Mouse (Mus musculus): ENCODE measurements at regions not wholly inside any gene's neighbourhood (a gene's known extent, or its start where the extent isn't known, plus 50 kb on each side); places are given as distances from the start of the nearest gene placed in this dataset.
A peak's percentile ranks its signal among the peaks of the same experiment; 100 is the strongest.

DNA sequence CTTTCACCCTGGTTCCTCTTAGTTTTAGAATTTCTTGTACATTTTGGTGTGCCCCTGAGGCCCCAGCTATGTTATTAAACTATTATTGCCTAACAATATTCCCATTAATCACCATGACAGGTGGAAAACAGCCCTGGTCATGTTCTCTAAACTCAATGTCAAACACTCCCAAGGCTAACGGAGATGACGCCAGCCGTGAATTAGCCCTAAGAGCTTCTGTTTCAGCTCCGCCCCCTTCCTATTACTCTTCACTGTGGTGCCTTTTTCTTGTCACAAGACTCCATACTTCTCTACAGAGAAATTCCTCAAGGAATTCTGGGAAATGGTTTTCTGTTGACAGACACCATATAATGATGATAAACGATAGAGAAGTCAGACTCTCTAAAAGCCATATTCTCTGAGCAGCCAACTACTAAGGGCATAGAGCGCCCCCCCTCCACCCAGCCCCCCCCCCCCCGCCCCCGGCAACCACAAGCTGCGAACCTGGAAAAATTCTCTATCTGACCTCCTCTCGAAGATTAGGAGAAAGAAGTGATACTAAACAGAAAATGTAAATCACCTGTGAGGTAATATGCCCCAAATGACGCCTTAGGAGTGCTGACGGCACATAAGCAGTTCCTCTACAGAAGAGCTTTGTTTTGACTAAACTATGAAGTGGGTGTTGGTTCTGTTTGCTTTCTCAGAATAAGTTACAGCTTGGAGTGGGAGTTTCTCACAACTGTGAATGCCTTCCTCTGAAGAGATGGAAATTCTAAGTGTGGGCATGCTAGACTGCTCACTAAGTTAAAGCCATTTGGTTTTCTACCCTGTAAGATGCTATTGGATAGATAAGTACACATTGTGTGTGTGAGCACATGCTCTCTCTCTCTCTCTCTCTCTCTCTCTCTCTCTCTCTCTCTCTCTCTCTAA, 76.8 kb upstream of the Sfrp2 start:
- DNase-seq (ENCODE audit: low spot score in 2 of 2), result no peak

DNA sequence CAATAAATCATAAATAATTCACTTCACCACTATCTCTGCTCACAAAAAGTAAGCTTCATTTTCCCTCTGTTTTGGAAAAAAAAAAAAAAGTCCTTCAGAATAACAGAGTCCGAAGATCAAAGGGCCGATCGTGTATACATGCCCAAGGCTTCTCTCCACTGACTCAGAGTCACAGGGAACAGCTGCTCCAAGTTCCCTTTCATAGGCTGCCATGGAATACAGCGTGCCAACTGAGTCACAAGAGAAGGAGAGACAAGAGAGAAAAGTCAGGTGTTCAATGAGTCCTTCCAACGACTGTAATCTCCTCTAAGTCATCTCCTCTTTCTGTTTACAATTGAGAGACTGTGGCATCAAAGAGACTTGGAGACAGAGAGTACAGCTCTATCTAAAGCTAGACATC, 71.6 kb upstream of the Sfrp2 start:
- DNase-seq (ENCODE audit: low spot score in 2 of 2), result no peak

DNA sequence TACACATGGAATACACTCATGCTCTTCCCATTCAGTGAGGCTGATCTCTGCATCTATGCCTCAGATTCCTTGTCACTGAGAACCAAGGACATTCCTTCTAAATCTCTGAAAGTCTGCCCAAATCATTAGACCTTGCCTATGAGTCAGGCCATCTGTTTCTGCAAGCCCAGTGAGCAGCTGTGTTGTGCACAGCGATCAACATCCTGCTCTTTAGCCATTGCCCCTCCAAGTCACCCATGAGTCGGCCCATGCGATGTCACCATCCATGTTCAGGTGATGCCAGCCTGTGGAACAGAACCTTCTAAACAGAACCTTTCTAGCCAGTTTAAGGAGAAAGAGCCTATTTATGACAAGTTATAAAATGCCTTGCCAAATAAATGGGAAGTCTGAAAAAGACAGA, 66.4 kb upstream of the Sfrp2 start:
- DNase-seq (ENCODE audit: low spot score in 2 of 2), result no peak

DNA sequence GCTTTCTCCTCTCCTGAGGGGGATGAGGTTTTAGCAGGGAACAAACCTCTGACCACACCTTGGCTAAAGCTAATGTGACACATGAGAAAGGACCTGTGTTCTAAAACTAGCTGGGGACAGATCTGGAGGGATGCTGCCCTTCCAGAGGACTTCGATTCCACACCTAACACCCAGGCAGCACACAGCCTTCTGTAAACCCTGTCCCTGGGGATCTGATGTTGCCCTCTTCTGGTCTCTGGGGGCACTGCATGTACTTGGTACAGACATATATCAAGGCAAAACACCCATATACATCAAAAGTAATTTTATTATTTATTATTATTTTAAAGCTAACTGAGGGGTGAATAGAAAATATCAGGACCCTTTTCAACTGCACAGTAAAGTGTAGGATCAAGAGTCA, 65.0 kb upstream of the Sfrp2 start:
- DNase-seq (ENCODE audit: low spot score in 2 of 2), result peak; percentile 14 to 32

DNA sequence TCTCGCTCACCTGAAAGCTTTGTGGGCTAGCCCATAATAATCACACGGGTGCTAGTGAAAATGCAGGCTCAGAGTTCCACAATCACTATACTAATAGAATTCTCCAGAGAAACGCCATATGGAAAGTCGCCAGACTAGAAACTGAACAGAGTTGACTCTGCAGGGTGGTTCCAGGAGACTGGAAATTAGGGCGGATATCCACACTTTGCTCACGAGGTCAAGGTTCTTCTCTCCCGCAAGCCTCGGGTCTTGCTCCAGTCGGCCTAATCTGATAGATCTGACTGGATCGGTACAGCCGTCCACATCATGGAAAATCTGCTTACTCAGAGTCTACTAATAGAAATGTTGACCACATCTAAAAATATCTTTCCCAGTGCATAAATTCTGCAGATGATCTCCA, 61.6 kb upstream of the Sfrp2 start:
- no peak for DNase-seq (ENCODE audit: low spot score in 2 of 2)

DNA sequence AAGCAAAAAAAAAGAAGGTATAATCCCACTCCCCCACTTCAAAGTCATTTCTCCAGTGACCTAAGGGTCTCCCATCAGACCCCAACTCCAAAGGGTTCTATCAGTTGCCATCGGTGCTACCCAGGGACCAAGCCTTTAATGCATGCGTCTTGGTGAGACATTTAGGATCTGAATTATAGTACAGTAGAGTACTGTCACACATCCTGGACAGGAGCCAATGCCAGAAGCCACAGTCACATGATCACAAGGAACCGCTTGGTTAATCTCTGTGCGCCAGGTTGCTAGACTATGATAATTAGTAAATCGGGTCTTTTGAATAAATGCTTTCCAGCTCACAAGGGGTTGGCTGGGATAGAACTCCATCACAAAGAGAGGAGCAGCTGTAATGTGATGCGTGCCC, 60.9 kb upstream of the Sfrp2 start:
- no peak for DNase-seq (ENCODE audit: low spot score in 2 of 2)

DNA sequence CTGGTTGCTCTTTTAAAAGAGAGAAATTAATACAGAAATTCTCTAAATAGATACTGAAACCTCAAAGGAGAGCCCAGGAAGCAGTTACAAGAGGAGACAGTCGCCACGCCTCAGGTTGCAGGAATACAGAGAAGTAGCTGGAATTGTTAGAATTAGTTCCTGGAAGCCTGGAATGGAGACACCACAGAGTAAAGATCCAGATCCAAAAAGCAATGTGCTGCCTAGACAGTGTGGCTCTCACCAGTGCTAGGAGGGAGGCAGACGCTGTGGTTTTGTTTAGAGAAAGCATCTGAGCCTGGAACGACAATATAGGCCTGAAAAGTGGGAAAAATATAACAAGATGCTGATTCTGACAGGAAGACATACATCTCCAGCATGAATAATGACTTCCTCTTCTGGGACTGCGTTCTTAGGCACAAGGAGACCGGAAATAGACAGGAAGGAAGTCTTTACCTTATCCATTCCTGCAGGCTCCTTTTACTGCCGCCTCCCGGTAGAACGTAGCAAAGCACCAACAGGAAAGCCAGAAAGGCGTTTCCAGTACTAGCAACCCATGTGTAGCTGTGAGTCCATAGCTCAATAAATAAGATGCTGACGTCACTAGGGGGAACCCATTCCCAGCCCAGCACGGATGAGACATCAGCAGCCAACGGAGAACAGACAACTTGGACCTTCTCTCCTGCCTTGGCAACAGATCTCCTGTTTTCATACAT, 59.4 kb upstream of the Sfrp2 start:
- DNase-seq (ENCODE audit: low spot score in 2 of 2), result no peak

DNA sequence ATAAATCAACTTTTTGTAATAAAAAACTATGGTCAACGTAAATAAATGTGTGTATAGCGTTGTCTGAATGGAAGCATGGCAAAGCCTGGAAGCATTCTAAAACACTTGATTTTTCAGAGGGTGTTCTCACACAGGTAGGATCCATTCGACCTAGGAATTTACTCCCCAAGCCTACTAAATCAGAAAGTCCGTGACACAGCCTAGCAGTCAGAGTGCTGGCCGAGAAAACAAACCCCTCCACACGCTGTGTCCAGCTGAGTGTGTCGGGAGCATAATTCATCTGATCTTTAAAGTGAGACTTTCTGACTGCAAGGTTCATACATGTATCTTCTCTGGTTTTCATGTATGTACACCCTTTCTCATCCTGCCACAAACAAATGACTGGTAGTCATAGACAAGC, 58.8 kb upstream of the Sfrp2 start:
- no peak for DNase-seq (ENCODE audit: low spot score in 2 of 2)

DNA sequence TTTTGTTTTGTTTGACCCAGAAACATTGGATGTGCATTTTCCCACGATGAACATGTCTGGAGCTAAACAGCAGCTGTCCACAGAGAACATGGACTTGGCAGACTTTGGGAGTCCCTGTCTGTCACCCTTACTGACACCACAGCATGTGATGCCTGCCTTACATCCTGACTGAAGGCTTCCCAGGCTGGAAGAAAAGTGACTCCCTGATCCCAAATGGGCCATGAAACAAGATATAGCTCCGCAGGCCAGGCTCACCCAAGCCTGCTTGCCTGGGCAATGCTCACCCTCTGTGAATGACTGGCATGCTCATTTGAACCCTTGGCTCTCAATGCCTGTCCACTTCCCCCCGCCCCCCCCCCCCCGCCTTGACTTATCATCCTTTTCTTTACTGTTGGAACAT, 57.1 kb upstream of the Sfrp2 start:
- DNase-seq (ENCODE audit: low spot score in 2 of 2), result no peak

DNA sequence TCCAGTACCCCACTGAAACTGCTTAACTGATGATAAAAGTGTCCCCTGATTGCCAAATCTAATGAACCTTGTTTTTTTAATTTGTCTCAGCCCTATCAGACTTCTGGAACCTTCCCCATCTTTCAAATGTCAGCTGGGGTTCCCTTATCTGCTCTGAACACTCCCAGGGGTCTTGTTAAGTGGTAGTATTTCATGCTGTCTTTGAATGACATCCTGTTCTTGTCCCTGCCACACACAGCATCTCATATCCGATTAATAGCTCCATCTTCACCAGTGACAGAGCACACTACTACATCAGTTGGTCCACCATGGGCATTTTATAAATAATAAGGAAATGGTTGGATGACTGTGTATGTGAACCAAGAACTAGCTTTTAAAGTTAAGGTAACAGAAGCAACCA, 56.6 kb upstream of the Sfrp2 start:
- no peak for DNase-seq (ENCODE audit: low spot score in 2 of 2)

DNA sequence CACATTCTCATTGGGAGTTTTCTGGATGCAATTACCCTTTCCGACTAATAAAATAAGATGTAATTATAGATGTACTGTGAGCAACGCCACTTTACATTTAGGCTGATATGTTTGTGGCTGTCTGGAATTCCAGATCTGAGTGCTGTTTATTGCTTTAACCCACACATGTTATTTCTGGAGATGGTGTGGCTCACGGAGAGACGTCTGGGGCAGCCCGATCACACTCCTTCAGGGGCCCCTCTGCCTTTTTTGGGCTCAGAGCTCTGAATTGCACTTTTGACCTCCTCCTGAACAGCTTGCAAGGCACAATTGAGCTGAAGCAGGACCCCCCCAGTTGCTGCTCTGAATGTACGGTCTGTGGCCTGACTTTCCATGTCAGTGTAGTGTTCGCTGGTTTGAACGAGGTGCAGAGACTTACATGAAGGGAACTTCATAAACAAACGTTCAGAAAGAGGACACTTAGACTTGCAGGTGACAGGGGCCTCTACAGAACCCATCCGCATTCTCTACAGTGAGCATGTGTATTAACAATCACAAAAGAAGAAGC, 55.1 kb upstream of the Sfrp2 start:
- no peak for DNase-seq (ENCODE audit: low spot score in 2 of 2)

DNA sequence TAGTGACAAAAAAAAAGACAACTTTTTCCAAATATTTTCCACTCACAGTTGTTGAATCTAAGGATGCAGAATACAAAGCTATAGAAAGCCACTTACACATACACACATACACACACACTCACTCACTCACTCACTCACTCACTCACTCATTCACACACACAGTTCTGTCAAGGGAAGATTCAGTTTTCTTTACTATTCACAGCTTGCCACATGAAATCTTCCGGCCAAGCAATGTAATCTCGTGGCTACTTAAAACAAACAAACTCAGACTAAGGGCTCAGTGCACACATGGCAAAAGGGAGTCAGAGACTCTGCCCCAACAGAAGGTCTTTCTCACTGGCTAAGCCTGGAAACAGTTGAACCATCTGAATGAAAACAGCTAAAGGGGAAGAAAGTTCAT, 53.8 kb upstream of the Sfrp2 start:
- no peak for DNase-seq (ENCODE audit: low spot score in 2 of 2)

DNA sequence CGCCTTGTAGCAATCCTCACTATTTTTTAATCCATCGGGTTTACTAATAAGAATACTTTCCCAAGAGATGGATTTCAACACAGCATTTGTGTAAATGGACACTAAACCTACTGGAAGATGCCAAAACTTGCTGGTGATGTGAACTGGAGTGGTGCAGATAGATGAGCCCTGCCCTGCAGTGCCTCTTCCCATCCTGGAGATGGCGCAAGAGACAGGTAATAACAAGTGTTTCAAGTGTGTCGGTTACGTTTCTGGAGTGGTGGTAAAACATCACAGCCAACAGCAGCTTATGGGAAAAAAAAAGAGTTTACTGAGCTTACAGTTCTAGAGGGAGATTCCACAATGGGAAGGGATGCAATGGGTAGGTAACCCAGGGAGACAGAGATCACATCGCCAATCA, 51.5 kb upstream of the Sfrp2 start:
- DNase-seq (ENCODE audit: low spot score in 2 of 2), result no peak

Measured in frontal cortex, postnatal 25 days (tissue).